Mouse (Mus musculus): Measurements from ENCODE around the gene Trim65. TPM values are rescaled to one million over a fixed set of nuclear protein-coding genes. Genes with fewer than 3 reads are reported as not detected.

Trim65 gene
- polyA plus RNA-seq, 1 experiment from 2014 or later, result 1.7 TPM

DNA sequence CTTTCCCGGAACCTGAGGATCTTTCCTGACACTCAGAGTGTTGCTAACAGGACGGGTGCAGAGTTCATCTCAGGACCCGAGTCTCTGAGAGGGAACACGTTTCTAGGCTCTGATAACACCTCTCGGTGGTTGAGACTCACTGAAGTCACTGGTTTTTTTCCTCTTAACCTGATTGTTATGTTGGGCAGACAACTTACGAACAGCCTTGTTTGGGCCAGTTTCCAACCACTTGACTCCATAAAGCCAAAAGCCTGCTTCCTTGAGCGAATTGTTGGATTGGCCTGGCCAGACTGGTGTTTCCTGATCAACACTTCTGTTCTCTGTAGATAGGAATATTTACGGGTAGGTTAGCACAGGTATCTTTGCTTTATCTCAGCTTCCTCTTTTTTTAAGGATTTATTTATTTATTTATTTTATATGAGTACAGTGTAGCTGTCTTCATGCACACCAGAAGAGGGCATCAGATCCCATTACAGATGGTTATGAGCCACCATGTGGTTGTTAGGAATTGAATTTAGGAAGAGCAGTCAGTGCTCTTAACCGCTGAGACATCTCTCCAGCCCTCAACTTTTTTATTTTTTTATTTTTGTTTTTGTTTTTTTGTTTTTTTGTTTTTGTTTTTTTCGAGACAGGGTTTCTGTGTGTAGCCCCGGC lies 42.1 kb downstream of the Trim65 start:
- H3K27ac ChIP-seq, result no peak overlapping the region
- no peak for DNase-seq (ENCODE audit: extremely low spot score, low spot score)
- H3K9me3 ChIP-seq, result no peaks in the 10 kb centered on the region
- H3K27me3 ChIP-seq (ENCODE audit: poor library complexity, severe bottlenecking), result no peaks in the 10 kb centered on the region
- peaks cover 29% of the 10 kb centered on the region for H3K4me1 ChIP-seq
- 89% methylated on average over 11 of the region's 11 CpGs for WGBS
- peaks cover 13% of the 10 kb centered on the region for H3K36me3 ChIP-seq (replicated peaks)
- H3K4me3 ChIP-seq, result no peak overlapping the region

DNA sequence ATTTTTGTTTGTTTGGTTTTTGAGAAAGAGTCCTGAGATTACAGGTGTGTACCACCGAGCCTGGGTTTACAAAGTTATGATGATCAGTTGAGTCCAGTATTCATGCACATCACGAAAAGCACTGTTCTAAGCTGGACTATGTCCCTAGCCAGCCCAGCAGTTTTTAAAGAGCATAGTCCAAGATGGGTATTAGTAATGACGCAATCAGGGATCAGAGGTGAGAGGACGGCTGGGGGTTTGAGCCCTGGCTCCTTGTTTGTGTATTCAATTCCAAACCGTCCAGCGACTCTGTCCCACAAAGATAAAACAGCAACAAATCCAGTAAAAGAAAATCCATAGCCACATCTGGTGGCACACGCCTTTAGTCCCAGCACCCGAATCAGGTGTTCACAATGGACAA lies 42.7 kb downstream of the Trim65 start:
- WGBS, result 85% methylated on average over 8 of the region's 8 CpGs
- Histone ChIP-seq H3K27me3 (ENCODE audit: poor library complexity, severe bottlenecking) (no peaks in the 10 kb centered on the region), H3K36me3 (replicated peaks) (peaks cover 19% of the 10 kb centered on the region), H3K9me3 (no peaks in the 10 kb centered on the region), H3K4me3 (no peak overlapping the region), H3K27ac (no peak overlapping the region), H3K4me1 (peaks cover 26% of the 10 kb centered on the region)
- DNase-seq (ENCODE audit: extremely low spot score, low spot score), result no peak

DNA sequence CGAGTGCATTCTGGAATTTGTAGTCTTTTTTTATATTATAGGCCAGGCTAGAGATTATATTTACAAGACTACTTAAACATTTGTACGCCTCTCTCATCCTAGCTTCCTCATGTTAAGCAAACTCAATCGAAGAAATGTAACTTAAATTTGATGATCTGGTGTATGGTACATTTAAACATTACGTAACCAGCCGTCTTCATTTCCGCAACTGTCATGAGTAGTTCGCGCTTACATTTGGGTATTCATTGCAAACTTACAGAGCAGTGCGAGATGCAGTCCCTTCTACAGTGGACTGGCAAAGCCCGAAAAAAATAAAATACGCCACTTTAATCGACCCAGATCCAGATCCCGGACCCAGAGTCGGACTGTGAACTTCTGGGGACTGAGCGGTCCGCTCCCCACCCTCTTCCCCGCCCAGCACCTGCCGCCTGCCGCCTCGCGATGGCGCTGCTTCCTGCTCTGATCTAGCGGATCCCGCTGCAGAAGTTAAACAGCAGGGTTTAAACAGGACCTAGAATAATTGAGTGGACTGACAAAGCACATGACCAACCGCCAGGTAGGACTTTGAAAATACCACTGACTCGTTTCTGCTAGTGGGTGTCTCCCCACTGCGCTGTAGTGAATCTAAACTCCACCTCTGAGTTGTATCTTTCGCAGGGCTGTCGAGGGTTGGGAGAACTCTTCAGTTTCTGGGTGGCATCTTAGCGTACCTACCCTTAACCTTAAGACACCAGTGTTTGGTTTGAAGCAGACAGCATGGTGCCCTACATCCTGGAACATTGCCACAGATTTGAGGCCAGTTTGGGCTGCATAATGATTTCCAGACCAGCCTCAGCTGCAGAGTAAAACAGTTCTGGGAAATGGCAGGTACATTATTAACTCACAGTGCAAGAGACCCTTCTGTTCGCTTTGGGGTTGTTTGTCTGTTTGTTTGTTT lies 43.5 kb downstream of the Trim65 start:
- 5% methylated on average over 31 of the region's 31 CpGs for WGBS
- Histone ChIP-seq H3K9me3 (no peaks in the 10 kb centered on the region), H3K4me1 (peaks cover 26% of the 10 kb centered on the region), H3K36me3 (replicated peaks) (peaks cover 26% of the 10 kb centered on the region), H3K27ac (peak overlapping the region; percentile 89), H3K4me3 (peak overlapping the region; percentile 61), H3K27me3 (ENCODE audit: poor library complexity, severe bottlenecking) (no peaks in the 10 kb centered on the region)
- peak; percentile 85 for DNase-seq (ENCODE audit: extremely low spot score, low spot score)

DNA sequence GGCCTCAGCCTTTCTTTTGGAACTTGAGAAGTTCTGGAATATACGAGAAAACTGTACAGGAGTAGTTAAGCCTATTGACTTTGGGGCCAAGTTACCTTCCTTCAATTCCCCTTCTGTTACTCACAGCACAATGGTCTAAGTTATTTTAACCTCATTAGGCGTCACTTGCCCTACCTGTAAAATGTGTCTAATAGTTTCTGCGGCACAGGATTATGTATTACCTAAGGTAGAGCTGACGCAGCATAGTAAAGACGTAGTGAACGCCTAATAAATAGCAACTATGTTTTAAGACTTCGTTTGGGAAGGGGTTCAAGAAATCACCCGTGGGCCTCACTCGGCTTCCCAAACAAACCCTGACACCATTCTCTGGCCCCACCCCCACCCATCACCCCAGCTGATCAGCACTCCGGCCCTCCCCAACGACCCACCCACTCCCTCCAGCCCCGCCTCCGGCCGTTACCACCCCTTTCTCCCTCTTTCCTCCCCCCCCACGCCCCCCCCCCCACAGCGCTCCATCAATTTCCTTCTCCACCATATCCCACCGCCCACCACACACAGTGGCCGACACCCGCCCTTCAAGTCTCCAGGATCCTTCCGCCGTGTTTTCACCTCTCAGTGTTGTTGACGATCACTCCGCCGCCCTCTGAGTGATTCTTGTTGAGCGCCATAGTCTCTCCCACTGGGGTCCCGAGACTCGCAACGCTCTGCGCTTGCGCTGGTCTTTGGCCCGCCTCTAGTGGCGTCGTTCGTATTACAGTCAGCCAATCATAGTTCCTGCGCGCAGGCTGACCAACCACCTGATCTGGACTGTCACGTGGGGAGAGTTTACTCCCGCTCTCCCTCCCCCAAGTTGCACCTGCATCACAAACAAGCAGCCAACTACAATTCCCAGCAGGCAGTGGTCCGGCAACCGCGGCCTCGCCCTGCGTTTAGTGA lies 44.4 kb downstream of the Trim65 start, which contains the start of gene Wbp2:
Gene Wbp2, minus strand, starts transcription at position 738 of the 936 bp plus-strand sequence.
- Histone ChIP-seq H3K4me1 (peaks cover 27% of the 10 kb centered on the region), H3K36me3 (replicated peaks) (peaks cover 35% of the 10 kb centered on the region), H3K27ac (peak within 1 kb of the TSS; percentile 89), H3K27me3 (ENCODE audit: poor library complexity, severe bottlenecking) (no peaks in the 10 kb centered on the region), H3K9me3 (no peaks in the 10 kb centered on the region), H3K4me3 (peak within 1 kb of the TSS; percentile 61)
- peak; percentile 99 for DNase-seq (ENCODE audit: extremely low spot score, low spot score)
- 8% methylated on average over 38 of the region's 43 CpGs for WGBS

DNA sequence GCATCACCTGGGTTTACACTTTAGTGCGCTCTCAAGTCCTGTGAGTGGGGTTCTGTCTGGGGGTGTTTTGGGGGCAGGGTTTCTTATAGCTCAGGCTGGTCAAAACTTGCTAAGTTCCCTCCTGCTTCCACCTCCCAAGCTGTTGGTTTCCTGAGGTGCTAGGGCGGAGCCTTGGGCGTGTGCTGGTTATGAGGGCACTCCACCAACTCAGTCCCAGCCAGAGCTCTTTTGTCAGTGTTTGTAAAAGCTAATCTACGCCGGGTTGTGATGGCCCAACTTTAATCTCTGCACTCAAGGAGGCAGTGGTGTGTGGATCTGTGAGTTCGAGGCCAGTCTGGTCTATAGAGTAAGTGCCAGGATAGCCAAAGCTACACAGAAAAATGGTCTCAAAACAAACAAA lies 46.8 kb downstream of the Trim65 start:
- peaks cover 49% of the 10 kb centered on the region for H3K4me1 ChIP-seq
- WGBS, result 95% methylated on average over 6 of the region's 6 CpGs
- no peak overlapping the region for H3K27ac ChIP-seq
- DNase-seq (ENCODE audit: extremely low spot score, low spot score), result no peak
- peaks cover 59% of the 10 kb centered on the region for H3K36me3 ChIP-seq (replicated peaks)
- H3K9me3 ChIP-seq, result no peaks in the 10 kb centered on the region
- H3K27me3 ChIP-seq (ENCODE audit: poor library complexity, severe bottlenecking), result no peaks in the 10 kb centered on the region
- H3K4me3 ChIP-seq, result no peak overlapping the region

DNA sequence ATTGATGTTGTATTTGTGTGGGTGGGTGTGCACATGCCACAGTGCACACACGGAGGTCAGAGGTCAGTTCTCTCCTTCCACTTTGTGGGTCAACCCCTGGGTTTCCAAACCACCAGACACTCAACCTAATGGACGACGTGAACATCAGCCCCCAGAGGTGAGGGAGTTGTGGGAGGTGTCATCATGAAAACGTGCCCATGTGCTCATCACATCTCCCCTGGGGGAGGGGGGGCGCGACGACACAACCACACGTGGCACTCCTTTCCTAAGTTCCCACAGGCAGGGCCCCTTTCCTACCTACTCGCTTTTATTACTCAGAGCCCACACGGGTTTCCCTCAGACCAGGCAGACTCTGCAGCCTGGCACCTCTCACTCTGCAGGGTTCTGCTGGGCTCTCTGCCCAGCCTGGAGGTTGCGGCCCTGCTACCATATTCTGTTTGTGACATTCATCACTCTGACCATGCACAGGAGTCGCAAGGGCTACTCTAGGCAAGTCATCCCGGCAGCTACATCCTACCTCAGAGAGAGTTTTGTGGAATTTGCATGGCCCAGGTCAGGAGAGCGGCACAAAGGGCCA lies 47.7 kb downstream of the Trim65 start:
- H3K4me3 ChIP-seq, result no peak overlapping the region
- H3K4me1 ChIP-seq, result peaks cover 55% of the 10 kb centered on the region
- DNase-seq (ENCODE audit: extremely low spot score, low spot score), result no peak
- H3K36me3 ChIP-seq (replicated peaks), result peaks cover 64% of the 10 kb centered on the region
- H3K27me3 ChIP-seq (ENCODE audit: poor library complexity, severe bottlenecking), result no peaks in the 10 kb centered on the region
- WGBS, result 94% methylated on average over 14 of the region's 14 CpGs
- H3K9me3 ChIP-seq, result no peaks in the 10 kb centered on the region
- no peak overlapping the region for H3K27ac ChIP-seq

DNA sequence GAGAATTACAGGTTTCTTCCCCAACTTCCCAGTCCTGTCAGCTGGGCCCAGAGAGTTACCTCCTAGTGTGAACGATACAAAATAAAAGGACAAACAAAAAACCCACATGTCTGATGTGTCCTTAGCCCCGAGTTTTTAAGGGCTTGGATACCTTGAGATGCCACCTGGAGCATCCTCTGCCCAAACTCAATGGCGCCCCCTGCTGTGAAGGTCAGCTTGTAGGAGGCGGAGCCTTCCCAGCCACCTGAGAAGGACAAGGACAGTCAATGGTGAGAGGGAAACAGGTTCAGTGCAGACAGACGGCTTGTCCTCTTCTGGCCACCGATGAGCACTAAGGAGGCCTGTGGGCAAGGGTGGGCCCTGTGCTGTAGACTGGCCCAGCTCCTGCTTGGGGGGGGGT lies 49.8 kb downstream of the Trim65 start:
- 0 out of 2 replicates have a peak overlapping the region, but pooled peaks have one; percentile 13 for H3K27ac ChIP-seq

DNA sequence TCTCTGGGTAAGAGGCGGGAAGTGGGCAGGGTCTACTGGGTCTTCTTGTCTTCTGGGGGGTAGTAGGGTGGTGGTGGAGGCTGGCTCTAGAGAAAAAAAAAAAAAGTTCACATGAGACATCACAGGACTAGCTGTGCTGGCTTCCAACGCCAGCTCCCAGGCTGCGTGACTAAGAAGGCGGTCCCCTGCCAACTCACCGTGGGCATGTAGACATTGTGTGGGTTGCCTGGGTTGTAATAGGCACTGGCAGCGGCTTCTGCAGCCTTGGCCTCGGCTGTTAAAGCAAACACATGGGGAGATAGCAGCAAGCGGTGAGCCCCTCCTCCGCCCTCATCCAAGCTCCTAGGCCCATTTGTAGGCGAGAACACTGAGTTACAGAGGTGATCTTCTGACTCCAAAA lies 51.4 kb downstream of the Trim65 start:
- DNase-seq (ENCODE audit: extremely low spot score, low spot score), result no peak
- H3K27me3 ChIP-seq (ENCODE audit: poor library complexity, severe bottlenecking), result no peaks in the 10 kb centered on the region
- peaks cover 58% of the 10 kb centered on the region for H3K36me3 ChIP-seq (replicated peaks)
- H3K4me1 ChIP-seq, result peaks cover 59% of the 10 kb centered on the region
- peak overlapping the region; percentile 47; the same call in 1 of the 2 replicates for H3K4me3 ChIP-seq
- H3K27ac ChIP-seq, result peak overlapping the region; percentile 80
- 93% methylated on average over 10 of the region's 10 CpGs for WGBS
- no peaks in the 10 kb centered on the region for H3K9me3 ChIP-seq

More for the DNA sequence above, 49.8 kb downstream of the Trim65 start:
- H3K9me3 ChIP-seq, result no peaks in the 10 kb centered on the region
- peaks cover 63% of the 10 kb centered on the region for H3K4me1 ChIP-seq
- DNase-seq (ENCODE audit: extremely low spot score, low spot score), result no peak
- no peaks in the 10 kb centered on the region for H3K27me3 ChIP-seq (ENCODE audit: poor library complexity, severe bottlenecking)
- 76% methylated on average over 6 of the region's 6 CpGs for WGBS
- H3K4me3 ChIP-seq, result no peak overlapping the region
- peaks cover 64% of the 10 kb centered on the region for H3K36me3 ChIP-seq (replicated peaks)

DNA sequence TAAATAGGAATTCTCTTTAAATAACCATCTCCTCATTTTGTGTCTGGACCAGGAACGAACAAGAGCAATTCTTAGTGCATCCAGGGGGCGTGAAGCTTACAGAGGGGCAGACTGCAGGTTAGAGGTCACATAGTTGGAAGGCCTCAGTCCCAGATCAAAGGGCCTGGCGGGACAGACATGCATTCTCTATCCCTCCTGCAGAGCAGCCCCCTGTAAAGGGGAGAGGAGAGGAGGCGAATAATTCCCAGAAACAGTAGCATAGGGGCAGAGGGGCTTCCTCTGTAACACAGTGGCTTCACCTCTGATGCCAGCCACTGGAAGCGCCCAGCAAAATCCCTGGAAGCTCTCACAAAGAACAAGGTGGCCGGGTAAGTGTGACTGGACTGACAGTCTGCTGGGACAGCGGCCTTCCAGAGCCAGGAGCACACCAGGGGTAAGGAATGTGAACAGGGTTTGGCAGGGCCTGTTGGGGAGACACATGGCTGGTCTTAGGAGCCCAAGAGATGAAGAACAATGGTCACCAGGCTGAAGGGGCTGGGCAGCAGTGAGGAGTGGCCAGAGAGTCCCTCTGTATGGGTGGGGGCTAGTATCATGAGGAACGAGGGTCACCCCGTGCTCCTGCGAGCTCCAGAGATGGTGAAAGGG lies 52.1 kb downstream of the Trim65 start:
- H3K4me3 ChIP-seq, result peak overlapping the region; percentile 47
- DNase-seq (ENCODE audit: extremely low spot score, low spot score), result peak; percentile 49
- no peaks in the 10 kb centered on the region for H3K9me3 ChIP-seq
- peaks cover 66% of the 10 kb centered on the region for H3K4me1 ChIP-seq
- peaks cover 51% of the 10 kb centered on the region for H3K36me3 ChIP-seq (replicated peaks)
- peak overlapping the region; percentile 80 for H3K27ac ChIP-seq
- 31% methylated on average over 10 of the region's 10 CpGs for WGBS
- H3K27me3 ChIP-seq (ENCODE audit: poor library complexity, severe bottlenecking), result no peaks in the 10 kb centered on the region

DNA sequence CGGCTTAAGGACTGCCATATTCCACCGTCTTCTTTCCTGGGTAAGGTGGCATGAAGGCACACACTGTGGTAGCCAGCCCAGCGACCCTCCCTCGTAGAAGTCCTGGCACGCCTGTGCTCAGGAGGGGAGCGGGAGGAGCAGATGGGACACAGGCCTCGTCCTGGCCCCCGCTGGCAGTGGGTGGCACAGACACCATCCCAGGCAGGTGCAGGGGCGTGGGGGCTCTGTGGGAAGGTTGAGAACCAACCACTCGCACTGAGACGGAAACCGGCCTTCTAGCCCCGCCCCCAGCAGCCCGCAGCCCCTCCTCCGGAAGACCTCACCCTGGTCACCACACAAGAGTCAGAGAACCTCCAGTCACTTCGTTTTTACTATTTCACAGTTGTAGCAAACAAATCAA lies 52.7 kb downstream of the Trim65 start:
- peak overlapping the region; percentile 86 for H3K27ac ChIP-seq
- WGBS, result 12% methylated on average over 16 of the region's 16 CpGs
- H3K36me3 ChIP-seq (replicated peaks), result peaks cover 45% of the 10 kb centered on the region
- peak; percentile 54 for DNase-seq (ENCODE audit: extremely low spot score, low spot score)
- H3K4me1 ChIP-seq, result peaks cover 66% of the 10 kb centered on the region
- H3K4me3 ChIP-seq, result peak overlapping the region; percentile 47
- H3K27me3 ChIP-seq (ENCODE audit: poor library complexity, severe bottlenecking), result no peaks in the 10 kb centered on the region
- H3K9me3 ChIP-seq, result no peaks in the 10 kb centered on the region

DNA sequence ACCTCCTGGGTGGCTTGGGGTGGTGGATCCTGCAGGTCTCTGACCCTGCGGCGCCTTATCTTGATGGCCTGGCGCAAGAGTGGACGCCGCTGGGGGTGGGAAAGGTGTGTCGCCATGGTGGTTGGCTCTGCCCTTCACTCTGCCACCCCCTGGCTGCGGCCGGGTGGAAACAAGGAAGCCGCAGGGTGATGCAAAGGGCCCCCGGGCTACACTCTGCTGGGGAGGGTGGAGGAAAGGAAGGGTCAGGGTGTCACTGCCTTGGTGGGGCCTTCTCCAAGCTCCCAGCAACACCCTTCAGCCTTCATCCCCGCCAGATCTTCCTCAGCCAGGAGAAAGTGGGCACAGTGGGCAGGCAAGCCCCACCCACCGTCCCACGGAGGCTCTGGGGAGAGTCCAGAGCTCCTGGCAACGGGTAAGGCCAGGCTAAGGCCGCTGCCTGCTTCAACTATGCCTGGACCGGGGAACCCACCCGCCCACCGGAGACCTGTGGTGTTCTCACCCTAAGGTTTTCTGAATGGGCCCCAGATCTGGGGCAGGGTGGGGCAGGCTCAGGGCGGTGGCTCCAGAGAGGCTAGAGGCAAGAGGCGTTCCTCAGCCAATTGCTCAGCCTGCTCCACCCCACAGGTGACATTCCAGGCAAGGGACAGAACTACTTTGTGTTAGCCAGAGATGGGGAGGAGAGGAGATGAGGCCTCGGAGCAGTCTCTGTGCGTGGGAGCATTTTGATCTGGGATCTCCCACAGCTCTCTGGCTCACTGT lies 53.3 kb downstream of the Trim65 start, which contains the start of gene Unc13d:
Gene Unc13d, minus strand, starts transcription at position 516 of the 759 bp plus-strand sequence.
- H3K9me3 ChIP-seq, result no peaks in the 10 kb centered on the region
- peaks cover 40% of the 10 kb centered on the region for H3K36me3 ChIP-seq (replicated peaks)
- DNase-seq (ENCODE audit: extremely low spot score, low spot score), result no peak
- H3K27me3 ChIP-seq (ENCODE audit: poor library complexity, severe bottlenecking), result no peaks in the 10 kb centered on the region
- peak within 1 kb of the TSS; percentile 47 for H3K4me3 ChIP-seq
- 72% methylated on average over 22 of the region's 22 CpGs for WGBS
- peaks cover 66% of the 10 kb centered on the region for H3K4me1 ChIP-seq
- peak within 1 kb of the TSS; percentile 86 for H3K27ac ChIP-seq

Data from forebrain, embryonic 10.5 days (tissue).